Mouse (Mus musculus) small intestine, adult 2 months (tissue): Measurements from ENCODE around the gene Slc35b1.

Source experiments
- CTCF ChIP-seq: fragments of 200-500 bp; IDR thresholded peaks from 2 replicates; pipeline ENCODE4 v1.5.1; 2012; ENCODE audit warnings: low read depth, mild to moderate bottlenecking, control low read depth, inconsistent platforms, low read length, moderate library complexity, mixed read lengths; ENCODE audit not compliant: insufficient replicate concordance, insufficient read length; ENCODE audit errors: extremely low read depth
- POLR2A ChIP-seq: fragments of 200-500 bp; IDR thresholded peaks from 2 replicates; pipeline ENCODE4 v1.6.1; 2012; ENCODE audit warnings: low read depth, mild to moderate bottlenecking, control low read depth, inconsistent platforms, low read length, moderate library complexity

DNA sequence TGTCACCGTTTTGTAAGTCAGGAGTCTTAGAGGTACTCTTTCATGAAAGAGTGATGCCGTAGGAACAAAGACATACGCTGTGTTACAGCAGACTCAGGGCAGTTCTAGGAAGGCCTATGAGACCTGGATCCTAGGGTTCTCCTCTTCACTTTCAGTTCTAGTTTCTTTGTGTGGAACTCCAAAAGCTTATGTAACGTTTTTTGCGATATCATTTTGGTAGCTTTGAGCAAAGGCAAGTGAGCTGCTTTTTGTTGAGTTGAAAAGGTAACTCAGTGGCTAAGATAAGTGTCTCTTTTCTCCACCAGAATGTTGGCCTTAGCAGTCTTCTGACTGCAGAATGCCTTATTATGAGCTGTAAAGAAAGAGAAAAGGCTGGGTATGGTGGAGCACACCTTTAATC, 32.8 kb downstream of the Slc35b1 start:
- TF ChIP-seq CTCF (no peak), POLR2A (no peak)
